Mouse (Mus musculus): ENCODE data around the gene Gm20518.

Gene Gm20518

DNA sequence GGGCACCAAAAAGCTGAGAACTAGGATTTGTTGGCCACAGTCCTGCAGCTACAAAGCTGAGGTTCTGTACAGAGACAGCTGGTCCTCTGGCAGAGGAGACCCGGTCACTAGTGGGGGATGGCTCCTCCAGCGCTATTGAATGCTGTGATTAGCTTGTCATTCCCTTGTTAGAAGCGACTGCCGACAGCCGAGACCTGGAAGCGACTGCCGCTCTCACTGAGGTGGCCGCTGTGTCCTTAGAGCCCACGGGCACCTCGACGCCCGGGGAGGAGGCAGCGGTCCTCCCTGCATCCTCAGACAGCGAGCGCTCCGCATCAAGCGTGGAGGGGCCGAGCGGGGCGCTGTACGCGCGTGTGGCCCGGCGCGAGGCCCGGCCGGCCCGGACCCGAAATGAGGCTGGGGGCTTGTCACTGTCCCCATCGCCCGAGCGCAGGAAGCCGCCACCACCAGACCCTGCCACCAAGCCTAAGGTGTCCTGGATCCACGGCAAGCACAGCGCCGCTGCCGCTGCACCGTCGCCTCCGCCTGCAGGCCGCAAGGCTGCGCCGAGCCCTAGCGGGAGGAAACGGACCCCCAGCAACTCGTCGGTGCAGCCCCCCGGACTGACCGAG is 84.8 kb downstream of the Gm20518 start:
- DNase-seq (ENCODE audit: low spot score), result no peak

DNA sequence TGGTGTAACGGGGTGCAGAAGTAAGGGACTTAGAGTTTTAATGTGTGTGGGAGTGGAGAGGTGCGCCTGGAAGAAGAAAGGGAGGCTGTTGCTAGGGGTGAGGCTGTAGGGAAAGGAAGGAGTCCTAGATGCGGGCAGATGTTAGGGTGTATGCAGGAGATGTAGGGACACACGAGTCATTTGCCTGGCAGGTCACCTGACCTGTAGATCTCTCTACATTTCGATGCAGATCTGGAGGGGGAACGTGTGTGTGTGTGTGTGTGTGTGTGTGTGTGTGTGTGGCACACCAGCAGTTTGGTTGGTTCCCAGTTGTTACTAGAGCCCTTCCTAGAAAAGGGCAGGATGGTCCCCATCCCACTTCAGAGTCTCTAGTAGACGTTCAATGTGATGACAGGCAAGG is 86.5 kb downstream of the Gm20518 start:
- no peak for DNase-seq (ENCODE audit: low spot score)

DNA sequence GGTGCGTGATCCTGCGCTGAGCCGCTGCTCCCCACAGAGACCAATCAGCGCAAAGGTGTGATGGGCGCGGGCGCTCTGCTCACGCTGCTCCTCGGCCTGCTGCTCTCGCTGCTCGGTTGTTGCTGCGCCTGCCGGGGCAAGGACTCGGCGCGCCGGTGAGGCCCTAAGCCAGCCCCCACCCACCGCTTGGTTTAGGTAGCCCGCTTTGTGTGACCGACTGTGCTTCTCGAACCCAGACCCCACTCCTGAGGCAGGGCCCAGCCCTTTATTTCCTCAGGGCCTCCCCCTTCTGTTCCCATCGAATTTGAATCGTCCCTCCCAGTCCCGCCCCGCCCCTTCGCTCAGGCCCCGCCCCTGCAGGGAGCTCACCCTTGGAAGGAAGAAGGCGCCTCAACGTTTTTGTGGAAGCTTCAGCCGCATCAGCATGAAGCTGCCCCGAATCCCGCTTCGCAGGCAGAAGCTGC is 87.0 kb downstream of the Gm20518 start:
- no peak for DNase-seq (ENCODE audit: low spot score)

DNA sequence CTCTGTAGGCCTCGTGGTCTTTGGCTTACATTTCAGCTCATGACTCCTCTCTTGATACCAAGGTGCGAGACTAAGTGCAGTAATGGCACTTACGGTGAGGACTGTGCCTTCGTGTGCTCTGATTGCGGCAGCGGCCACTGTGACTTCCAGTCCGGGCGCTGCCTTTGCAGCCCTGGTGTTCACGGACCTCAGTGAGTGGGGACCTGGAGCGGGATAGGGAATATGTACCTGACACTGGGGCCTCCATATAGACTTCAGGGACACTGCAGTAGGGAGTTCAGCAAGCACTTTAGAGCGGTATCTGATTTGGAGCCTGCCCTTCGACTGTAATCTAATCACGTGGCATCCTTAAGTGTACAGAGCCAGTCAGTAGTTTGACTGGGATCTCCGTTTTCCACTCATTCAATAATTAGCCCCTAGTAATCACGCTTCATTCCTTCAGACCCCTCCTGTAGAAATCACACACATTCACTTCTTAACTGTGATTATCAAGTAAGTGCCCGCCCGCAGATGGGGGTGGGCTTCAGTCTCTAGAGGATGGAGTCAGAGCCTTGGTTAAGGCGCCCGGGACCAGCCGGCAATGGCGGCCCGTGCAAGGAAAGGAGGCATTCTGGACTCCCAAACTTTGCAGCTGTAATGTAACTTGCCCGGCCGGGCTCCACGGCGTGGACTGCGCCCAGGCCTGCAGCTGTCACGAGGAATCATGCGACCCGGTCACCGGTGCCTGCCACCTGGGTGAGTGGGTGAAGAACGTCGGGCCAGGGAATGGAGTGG is 87.6 kb downstream of the Gm20518 start:
- DNase-seq (ENCODE audit: low spot score), result no peak

DNA sequence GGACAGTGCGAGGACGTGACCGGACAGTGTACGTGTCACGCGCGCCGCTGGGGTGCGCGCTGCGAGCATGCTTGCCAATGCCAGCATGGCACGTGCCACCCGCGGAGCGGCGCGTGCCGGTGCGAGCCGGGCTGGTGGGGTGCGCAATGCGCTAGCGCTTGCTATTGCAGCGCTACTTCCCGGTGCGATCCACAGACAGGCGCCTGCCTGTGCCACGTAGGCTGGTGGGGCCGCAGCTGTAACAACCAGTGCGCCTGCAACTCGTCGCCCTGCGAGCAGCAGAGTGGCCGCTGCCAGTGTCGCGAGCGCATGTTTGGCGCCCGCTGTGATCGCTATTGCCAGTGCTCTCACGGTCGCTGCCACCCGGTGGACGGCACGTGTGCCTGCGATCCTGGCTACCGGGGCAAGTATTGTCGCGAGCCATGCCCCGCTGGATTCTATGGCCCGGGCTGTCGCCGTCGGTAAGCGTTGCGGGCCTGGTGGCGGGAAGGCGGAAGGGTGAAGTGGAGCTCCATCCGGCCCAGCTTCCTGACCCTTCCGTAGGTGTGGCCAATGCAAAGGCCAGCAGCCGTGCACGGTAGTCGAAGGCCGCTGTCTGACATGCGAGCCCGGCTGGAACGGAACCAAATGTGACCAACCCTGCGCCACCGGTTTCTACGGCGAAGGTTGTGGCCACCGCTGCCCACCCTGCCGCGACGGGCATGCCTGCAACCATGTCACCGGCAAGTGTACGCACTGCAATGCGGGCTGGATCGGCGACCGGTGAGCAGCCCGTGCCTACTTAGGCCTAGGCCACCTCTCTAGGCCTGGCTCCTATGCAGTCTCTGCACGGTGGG is 88.4 kb downstream of the Gm20518 start:
- no peak for DNase-seq (ENCODE audit: low spot score)

DNA sequence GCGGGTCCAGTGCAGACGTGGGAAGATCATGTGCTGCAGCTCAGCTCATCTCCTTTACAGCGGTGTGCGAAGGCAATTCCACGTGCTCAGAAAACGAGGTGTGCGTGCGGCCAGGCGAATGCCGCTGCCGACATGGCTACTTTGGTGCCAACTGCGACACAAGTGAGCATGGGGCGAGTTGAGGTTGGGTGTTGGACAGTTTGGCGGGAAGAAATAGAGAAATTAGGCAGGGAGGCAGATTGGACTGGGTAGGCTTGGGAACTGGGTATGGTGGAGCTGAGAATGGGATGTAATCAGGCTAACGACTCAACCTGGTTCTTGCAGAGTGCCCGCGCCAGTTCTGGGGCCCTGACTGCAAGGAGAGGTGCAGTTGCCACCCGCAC is 89.0 kb downstream of the Gm20518 start:
- DNase-seq (ENCODE audit: low spot score), result no peak

DNA sequence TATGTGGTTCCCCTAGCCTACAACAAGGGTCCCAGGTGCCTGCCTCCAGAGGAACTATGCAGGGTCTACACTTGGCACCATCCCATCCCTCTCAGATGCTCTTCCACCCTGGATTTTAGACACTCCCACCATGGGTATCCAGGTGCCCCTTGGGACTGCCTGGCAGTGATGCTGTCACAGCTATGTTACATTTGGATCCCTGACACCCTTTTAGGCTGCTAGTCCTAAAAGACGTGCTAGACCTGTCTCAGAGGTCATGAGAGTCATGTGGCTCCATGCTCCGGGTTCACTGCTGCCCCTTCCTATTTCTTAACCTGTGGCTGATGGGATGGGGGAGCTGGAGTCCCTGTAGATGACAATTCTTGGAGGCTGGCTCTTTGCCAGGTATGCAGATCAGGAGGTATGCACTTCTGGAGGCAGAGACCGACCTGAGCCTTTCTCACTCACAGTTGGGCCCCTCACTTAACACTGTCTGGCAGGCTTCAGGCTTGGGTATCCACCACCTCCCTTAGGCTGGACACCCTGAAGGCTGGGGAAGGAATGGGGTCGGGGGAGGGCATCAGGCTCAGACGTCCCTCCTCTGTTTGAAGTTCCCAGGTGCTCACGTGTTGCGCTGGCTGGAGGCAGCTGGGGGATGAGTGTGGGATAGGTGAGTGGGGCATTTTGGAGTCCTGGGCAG is 89.6 kb downstream of the Gm20518 start:
- no peak for DNase-seq (ENCODE audit: low spot score)

DNA sequence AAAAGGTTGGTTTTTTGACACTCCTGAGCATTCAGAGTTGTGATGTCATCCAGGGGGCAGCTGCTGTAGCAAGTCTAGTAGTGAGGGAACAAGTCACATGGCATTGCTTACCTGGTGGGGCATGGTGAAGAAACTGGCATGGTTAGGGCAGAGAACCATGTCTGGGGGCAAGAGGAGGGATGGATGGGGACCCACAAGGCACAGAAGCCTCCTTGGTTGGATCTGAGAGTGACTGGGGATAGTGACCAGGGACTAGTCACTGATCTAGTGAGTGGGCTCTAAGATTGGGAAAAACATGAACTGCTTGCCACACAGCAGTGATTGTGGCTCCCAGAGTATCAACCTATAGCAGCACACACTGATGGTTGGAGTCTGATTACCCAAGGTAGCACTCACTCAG is 91.9 kb downstream of the Gm20518 start:
- no peak for DNase-seq (ENCODE audit: low spot score)

DNA sequence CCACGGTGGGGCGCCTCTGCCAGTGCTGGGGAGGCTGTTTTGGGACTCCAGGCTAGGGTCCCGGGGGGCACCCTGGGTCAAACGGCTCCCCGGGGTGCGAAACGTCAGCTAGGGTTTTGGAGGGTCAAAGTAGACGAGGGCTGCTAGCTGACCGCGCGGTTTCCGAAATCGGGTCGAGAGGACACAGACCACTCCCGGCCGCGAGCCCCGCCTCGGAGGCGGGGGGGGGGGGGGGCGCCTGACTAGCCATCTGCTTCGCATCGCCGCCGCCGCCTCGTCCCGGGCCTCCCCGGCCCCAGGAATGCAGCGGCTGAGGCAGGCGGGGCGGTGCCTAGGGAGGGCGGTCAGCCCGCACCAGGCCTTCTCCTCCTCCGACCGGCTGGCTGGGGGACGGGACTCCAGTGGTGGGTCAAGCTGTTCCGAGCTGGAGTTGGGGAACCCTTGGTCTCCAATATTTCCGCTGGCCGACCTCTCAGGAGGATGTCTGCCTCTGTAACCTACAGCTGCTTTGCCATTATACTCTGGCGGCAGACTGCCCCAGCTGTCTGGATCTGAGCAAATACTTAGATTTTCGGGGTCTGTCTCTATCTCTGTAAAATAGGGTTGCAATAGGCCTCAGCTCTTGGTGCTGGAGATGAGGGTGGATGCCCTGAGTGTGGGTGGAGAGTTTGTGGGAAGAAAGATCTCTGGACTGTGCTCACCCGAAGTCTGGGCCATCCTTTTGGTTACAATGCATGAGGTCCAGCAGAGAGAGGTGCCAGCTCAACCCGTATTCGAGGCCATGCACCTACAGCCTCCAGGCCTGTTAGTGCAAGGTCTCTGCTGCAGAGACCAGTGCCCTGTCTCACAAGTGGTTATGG is 92.9 kb downstream of the Gm20518 start:
- DNase-seq (ENCODE audit: low spot score), result no peak

DNA sequence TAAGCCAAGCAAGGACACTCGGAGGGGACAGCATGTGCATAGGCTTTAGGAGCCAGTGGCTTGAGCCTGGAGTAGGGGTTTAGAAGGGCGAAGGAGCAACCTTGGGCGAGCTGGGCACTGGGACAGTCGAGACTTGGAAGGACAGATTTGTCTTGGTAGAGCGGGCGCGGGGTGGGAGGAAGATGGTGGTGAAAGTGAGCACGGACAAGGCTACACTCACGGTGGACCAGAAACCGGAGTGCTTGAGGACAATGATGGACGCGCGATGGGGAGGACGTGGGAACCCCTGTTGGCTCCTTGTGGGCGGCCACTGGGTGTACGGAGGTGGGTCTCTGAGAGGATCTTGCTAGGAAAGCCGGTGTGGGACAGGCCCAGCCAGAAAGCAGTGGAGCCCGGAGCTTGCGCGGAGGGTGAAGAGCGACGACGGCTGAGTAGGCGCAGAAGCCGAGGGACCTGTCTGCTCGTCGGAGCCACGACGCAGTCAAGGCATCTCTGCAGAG is 93.6 kb downstream of the Gm20518 start:
- DNase-seq (ENCODE audit: low spot score), result no peak

DNA sequence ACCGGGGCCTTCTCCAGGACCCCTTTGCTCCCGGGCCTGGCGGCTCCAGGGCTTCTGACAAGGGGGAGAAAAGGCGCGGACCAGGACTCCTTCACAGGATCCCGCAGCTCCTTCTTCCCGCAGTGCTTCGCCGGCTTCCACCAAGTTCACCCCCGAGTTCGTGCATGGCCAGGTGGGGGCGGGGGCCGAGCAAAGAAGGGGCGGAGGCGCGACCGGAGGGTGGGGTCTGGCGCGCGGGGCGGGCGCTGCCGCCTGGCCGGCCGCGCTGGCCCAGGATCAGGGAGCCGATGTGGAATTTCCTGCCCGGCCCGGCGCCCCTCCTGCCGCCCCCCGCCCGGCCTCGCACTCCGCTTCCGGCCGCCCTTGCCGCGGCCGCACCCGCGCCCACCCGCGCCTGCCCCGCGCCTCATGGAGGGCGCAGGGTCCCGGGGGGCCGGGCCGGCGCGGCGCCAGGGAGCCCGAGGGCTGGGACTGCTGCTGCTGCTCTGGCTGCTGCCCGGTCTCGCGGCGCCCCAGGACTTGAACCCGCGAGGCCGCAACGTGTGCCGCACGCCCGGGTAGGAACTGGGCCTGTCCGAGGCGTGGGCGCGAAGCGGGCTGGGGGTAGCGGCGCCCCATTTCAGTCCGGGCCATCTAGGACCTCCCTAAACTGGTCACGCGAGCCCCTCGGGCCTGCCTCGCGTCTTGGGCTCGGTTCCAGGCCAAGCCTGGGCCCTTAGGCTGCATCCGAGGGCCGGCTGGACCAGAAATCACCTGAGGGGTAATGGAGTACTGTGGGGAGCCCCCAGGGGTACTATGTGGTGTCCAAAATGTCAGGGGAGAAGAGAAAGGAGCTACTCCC is 94.3 kb downstream of the Gm20518 start, which contains the start of gene Scarf2:
Gene Scarf2, plus strand, starts transcription at position 312 of the 841 bp plus-strand sequence.
- DNase-seq (ENCODE audit: low spot score), result no peak

DNA sequence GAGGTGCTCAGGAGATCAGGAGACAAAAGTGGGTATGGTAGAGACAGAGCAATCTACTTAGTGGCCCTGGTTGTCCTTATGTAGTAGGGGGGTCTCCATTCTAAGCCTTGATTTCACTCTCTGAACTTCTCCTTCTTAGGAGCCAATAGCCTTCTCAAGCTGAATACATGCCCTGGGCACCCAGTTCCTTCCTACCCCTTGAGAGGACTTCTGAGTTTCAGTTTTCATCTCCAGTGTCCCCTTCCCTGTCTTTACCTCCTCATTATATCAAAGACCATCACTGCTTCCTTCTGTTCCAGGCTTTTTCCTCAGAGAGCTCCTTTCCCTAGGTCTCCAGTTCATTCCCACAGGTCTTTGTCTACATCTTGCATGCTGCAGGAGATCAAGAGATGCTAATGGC is 95.0 kb downstream of the Gm20518 start:
- DNase-seq (ENCODE audit: low spot score), result no peak

DNA sequence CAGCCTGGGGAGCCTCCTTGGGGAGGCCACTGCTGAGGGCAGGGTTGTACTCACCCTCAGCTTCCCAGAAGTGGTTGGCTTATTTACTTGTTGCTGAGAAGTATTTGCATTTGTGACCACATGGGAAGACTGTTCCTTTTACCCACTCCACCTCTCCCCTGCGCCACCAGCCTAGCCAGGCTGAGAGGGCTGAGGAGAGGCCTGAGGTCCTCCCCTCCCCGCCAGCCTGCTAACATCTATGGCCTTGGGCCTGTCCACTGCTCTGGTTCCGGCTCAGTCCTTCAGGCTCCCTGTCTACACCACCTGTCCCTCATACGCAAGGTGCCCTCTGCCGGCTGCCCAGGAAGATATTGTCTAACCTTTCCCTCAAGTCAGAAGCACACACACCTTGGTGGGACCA is 95.8 kb downstream of the Gm20518 start:
- no peak for DNase-seq (ENCODE audit: low spot score)

DNA sequence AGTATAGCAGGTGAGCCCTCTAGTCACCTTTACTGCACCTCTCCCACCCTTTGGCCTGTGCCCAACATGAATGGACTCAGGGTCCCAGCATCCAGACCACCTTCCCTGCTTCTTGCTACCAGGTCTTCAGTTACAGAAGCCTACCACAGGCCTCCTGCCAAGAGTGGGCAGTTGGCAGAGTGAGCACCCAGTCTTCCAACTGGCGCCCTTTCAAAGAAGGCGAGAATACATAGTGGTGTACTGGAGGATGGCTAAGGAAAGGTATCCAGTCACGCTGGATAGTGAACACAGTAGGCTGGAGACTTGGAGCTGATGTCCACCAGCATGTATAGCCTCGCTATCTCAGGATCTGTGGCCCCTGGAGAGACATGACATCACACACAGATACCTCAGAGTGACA is 97.4 kb downstream of the Gm20518 start:
- DNase-seq (ENCODE audit: low spot score), result no peak

DNA sequence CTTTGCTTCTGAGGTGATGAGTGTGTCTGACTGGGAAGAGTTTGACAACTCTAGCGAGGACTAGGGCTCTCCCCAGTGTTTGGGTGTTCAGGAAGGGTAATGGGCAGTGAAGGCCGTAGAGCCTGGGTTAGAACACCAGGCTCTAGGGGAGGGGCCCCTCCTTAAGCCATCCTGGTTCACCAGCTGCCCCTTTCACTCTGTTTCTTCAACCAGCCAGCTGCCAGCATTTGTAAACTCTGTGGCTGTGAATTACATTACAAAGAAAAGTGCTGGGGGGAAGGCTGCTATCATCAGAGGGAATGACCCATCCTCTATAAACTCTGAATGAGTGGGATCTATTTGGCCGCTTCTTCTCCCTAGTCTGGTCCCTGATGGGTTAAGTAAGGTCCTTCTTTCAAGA is 98.7 kb downstream of the Gm20518 start:
- DNase-seq (ENCODE audit: low spot score), result no peak

DNA sequence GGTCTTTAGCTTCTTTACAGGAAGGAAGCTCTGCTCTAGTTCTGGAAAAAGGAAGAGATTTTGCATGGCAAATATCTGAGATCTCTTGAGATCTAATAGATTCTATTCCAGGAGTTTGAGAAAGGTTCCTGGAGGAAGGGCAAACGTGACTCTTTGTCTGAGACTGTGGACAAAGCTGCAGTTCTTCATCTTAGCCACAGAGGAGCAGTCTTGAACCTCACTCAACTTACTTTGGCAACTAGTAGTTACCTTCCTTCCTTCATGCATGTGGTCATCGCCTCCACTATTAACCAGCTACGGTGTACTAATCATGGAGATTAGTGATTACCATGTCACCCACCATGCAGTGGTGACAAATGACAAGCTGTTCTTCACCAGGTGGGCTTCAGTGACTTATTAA is 106.1 kb downstream of the Gm20518 start:
- no peak for DNase-seq (ENCODE audit: low spot score)

Data from layer of hippocampus, adult 9-10 months (tissue).